In the genomic region with DNA sequence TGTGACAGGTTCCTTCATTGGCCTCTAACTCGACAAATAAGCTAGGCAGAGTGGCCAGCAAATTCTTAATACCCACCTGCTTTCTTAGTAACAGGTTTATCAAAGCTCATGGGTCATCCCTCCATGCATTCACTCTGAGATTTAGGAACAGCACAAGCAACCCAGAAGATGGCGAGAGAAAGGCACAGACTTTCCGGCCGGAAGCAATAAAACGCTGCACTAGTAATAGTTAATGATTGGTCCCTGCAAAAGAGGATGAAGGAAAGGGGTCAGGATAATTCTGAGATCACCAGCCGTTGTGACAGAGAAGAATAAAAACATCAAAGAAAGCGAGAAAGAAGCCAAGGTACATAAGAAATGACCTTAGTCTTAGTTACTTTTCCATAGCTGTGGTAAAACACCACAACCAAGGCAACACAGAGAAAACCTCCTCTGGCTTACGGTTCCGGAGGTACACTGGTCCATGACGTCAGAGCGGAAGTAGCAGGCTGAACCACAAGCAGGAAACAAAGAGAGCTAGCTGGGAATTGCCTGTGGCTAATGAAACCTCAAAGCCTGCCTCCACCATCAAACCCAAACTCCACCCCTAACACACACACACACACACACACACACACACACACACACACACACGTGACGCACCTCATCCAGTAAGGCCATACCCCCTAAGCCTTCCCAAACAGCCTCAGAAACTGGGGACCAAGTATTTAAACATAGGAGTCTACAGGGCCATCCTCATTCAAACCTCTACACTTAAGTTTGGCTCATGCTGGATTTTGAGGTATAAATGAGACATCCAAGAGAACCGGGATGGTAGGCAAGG, we compare ENCODE assay signal across 8 mouse cellular contexts.
DNase-seq lines count a peak whose midpoint lies in the region; ATAC-seq and TF ChIP-seq lines count a peak whose summit lies in the region.

No protein-coding gene starts in this region.

- H3K4me3 ChIP-seq in erythroblast, embryonic 14.5 days (replicated peaks): peak overlapping the region; percentile 37
- no peak overlapping the region for H3K4me3 ChIP-seq in embryonic fibroblast, embryonic 13.5 days (ENCODE audit: insufficient read depth, low read length)
- H3K4me3 ChIP-seq in liver, adult 2 months (ENCODE audit: insufficient read depth, low read depth, low read length): no peak overlapping the region
- H3K4me3 ChIP-seq in small intestine, adult 2 months (ENCODE audit: low read depth, low read length): no peak overlapping the region
- H3K4me3 ChIP-seq in forebrain, postnatal 0 days (ENCODE audit: low read depth, low read length): no peak overlapping the region

- DNase-seq in liver, adult 2 months (ENCODE audit: extremely low read depth, low read depth, low spot score): peak; percentile 19
- no peak for DNase-seq in forebrain, postnatal 0 days
- no peak for DNase-seq in adrenal gland, adult 18-20 months (ENCODE audit: low spot score in 2 of 2)
- no peak for DNase-seq in right cerebral cortex, postnatal 4 days

- TF ChIP-seq POLR2A in embryonic fibroblast, embryonic 13.5 days (IDR thresholded peaks at IDR 0.05; ENCODE audit: low read depth, low read length): no peak
- TF ChIP-seq POLR2A in liver, adult 2 months (IDR thresholded peaks at IDR 0.05; ENCODE audit: extremely low read depth, insufficient read depth, low read length): no peak
- no peak for TF ChIP-seq POLR2A in small intestine, adult 2 months (IDR thresholded peaks at IDR 0.05; ENCODE audit: low read depth, low read length)

- H3K4me2 ChIP-seq in forebrain, postnatal 0 days (ENCODE audit: low read depth): no peak overlapping the region

- 0 out of 2 replicates have a peak overlapping the region, but pooled peaks have one; percentile 49 for H3K27ac ChIP-seq in embryonic fibroblast, embryonic 13.5 days (ENCODE audit: insufficient read depth, low read length)
- no peak overlapping the region for H3K27ac ChIP-seq in liver, adult 2 months (replicated peaks; ENCODE audit: insufficient read depth, low read depth, low read length)
- peak overlapping the region; percentile 9; the same call in 1 of the 2 replicates for H3K27ac ChIP-seq in small intestine, adult 2 months (ENCODE audit: insufficient read depth, low read depth, low read length)
- H3K27ac ChIP-seq in forebrain, postnatal 0 days (ENCODE audit: low read depth, low read length): no peak overlapping the region

- TF ChIP-seq CTCF in embryonic fibroblast, embryonic 13.5 days (IDR thresholded peaks at IDR 0.05; ENCODE audit: borderline replicate concordance, insufficient read depth, low read length): no peak
- no peak for TF ChIP-seq CTCF in liver, adult 2 months (IDR thresholded peaks at IDR 0.05; ENCODE audit: low read depth, low read length)
- TF ChIP-seq CTCF in small intestine, adult 2 months (IDR thresholded peaks at IDR 0.05; ENCODE audit: extremely low read depth, insufficient read length, insufficient replicate concordance, low read depth, low read length): no peak
- no peak for TF ChIP-seq CTCF in forebrain, postnatal 0 days (IDR thresholded peaks at IDR 0.05; ENCODE audit: low read depth)

- no peak for ATAC-seq in erythroblast, adult 5-6 weeks (replicated peaks; ENCODE audit: low FRiP score, poor library complexity, severe bottlenecking)
- no peak for ATAC-seq in forebrain, postnatal 0 days

- no peaks in the 10 kb centered on the region for H3K36me3 ChIP-seq in erythroblast, embryonic 14.5 days (ENCODE audit: control insufficient read depth)
- no peaks in the 10 kb centered on the region for H3K36me3 ChIP-seq in liver, adult 2 months (ENCODE audit: control insufficient read depth, insufficient read depth, low read length)
- no peaks in the 10 kb centered on the region for H3K36me3 ChIP-seq in small intestine, adult 2 months (ENCODE audit: control insufficient read depth, insufficient read depth, low read length)
- H3K36me3 ChIP-seq in forebrain, postnatal 0 days (ENCODE audit: insufficient read depth): no peaks in the 10 kb centered on the region

- H3K9ac ChIP-seq in liver, adult 2 months (ENCODE audit: low read depth, low read length): no peak overlapping the region
- H3K9ac ChIP-seq in forebrain, postnatal 0 days: no peak overlapping the region

- peaks cover 12% of the 10 kb centered on the region for H3K4me1 ChIP-seq in erythroblast, embryonic 14.5 days (ENCODE audit: control insufficient read depth)
- H3K4me1 ChIP-seq in embryonic fibroblast, embryonic 13.5 days (ENCODE audit: control insufficient read depth, insufficient read depth, low read length): peaks cover 14% of the 10 kb centered on the region
- H3K4me1 ChIP-seq in liver, adult 2 months (ENCODE audit: control insufficient read depth, insufficient read depth, low read length): peaks cover 2% of the 10 kb centered on the region; the same call in 1 of the 2 replicates
- H3K4me1 ChIP-seq in small intestine, adult 2 months (ENCODE audit: control insufficient read depth, insufficient read depth, insufficient read length, low read length): peaks cover 8% of the 10 kb centered on the region
- H3K4me1 ChIP-seq in forebrain, postnatal 0 days (ENCODE audit: insufficient read depth): peaks cover 9% of the 10 kb centered on the region

- H3K9me3 ChIP-seq in erythroblast, embryonic 14.5 days (ENCODE audit: control insufficient read depth, low read length): no peaks in the 10 kb centered on the region
- H3K9me3 ChIP-seq in forebrain, postnatal 0 days (ENCODE audit: low read length): no peaks in the 10 kb centered on the region

- H3K79me2 ChIP-seq in liver, adult 2 months (ENCODE audit: control insufficient read depth, insufficient read depth, low read length): peaks cover 10% of the 10 kb centered on the region; the same call in 1 of the 2 replicates

- WGBS in liver, adult 2 months: 61% methylated on average over 14 of the region's 14 CpGs
- 31% methylated on average over 14 of the region's 14 CpGs for WGBS in small intestine, adult 2 months
- WGBS in forebrain, postnatal 0 days: 66% methylated on average over 14 of the region's 14 CpGs

- no peaks in the 10 kb centered on the region for H3K27me3 ChIP-seq in erythroblast, embryonic 14.5 days (ENCODE audit: control insufficient read depth)
- no peaks in the 10 kb centered on the region for H3K27me3 ChIP-seq in liver, adult 2 months (ENCODE audit: control insufficient read depth, insufficient read depth, low read length)
- H3K27me3 ChIP-seq in small intestine, adult 2 months (ENCODE audit: control insufficient read depth, insufficient read depth, low read length): no peaks in the 10 kb centered on the region
- no peaks in the 10 kb centered on the region for H3K27me3 ChIP-seq in forebrain, postnatal 0 days (ENCODE audit: insufficient read depth, low read length)

Comparison
In these comparisons a context has a peak if more than half of its experiments do, and no peak if none do; other contexts are left out.
1. H3K27ac ChIP-seq: peak in embryonic fibroblast, embryonic 13.5 days (single experiment) and small intestine, adult 2 months (single experiment); none in liver, adult 2 months (single experiment) and forebrain, postnatal 0 days (single experiment).